Mouse (Mus musculus) heart, adult 2 months (tissue): ENCODE results near the gene Triap1. TPM values are rescaled to one million over a fixed set of nuclear protein-coding genes. Genes with fewer than 3 reads are reported as not detected.

Experiments
- DNase-seq, 2 experiments: peaks; one replicate each; pipeline ENCODE4 v3.0.0; 2021
- H3K27ac ChIP-seq: fragments of 200-600 bp; 2 replicates; pipeline ENCODE4 v1.8.1; 2022
- H3K27me3 ChIP-seq: fragments of 200-500 bp; 2 replicates; pipeline ENCODE4 v1.6.1; 2012; ENCODE audit warnings: mild to moderate bottlenecking, low read length, inconsistent platforms, mixed read lengths; ENCODE audit not compliant: control insufficient read depth, insufficient read depth
- H3K36me3 ChIP-seq: fragments of 200-500 bp; 2 replicates; pipeline ENCODE4 v1.6.1; 2012; ENCODE audit warnings: low read length, inconsistent platforms; ENCODE audit not compliant: control insufficient read depth, insufficient read depth
- H3K4me1 ChIP-seq: fragments of 200-500 bp; 2 replicates; pipeline ENCODE4 v1.6.1; 2011; ENCODE audit warnings: low read length; ENCODE audit not compliant: control insufficient read depth, insufficient read depth
- H3K4me3 ChIP-seq: fragments of 200-600 bp; 2 replicates; pipeline ENCODE4 v1.8.1; 2022
- H3K79me2 ChIP-seq: fragments of 200-500 bp; replicated peaks from 2 replicates; pipeline ENCODE4 v1.6.1; 2012; ENCODE audit warnings: mild to moderate bottlenecking, inconsistent platforms, low read length, moderate library complexity, mixed read lengths; ENCODE audit not compliant: control insufficient read depth, insufficient read depth
- H3K9ac ChIP-seq: fragments of 200-500 bp; 2 replicates; pipeline ENCODE4 v1.6.1; 2012; ENCODE audit warnings: low read depth, mild to moderate bottlenecking, control low read depth, inconsistent platforms, low read length, mixed read lengths
- CTCF ChIP-seq: fragments of 200-600 bp; IDR thresholded peaks from 2 replicates; pipeline ENCODE4 v1.8.1; 2022; ENCODE audit warnings: antibody characterized with exemption, mild to moderate bottlenecking, moderate library complexity
- EP300 ChIP-seq: fragments of 200-500 bp; IDR thresholded peaks from 2 replicates; pipeline ENCODE4 v1.6.1; 2011; ENCODE audit warnings: low read depth, low read length, control low read depth; ENCODE audit not compliant: insufficient read depth
- POLR2A ChIP-seq: fragments of 200-500 bp; IDR thresholded peaks from 2 replicates; pipeline ENCODE4 v1.6.1; 2011; ENCODE audit warnings: mild to moderate bottlenecking, low read depth, low read length, control low read depth; ENCODE audit not compliant: insufficient read depth
- WGBS: fragments of 180-500 bp; shearing (Covaris S2); methylation state at CpG from one replicate; pipeline ENCODE4 v1.1.7; 2018; 5-methylcytosine and 5-hydroxymethylcytosine counted together
- intact Hi-C: fragments of 180-260 bp; cut with DNase I; formaldehyde crosslinking; loops from one replicate; pipeline ENCODE4 v1.15.1; 2025
- polyA plus RNA-seq: library from polyadenylated mRNA; depleted of rRNA; stranded (reverse); fragments of >200 nt; gene quantifications from 2 replicates; pipeline ENCODE4 v1.2.3, GENCODE M21; 2012
- total RNA-seq, 2 experiments: library from RNA; stranded (reverse); gene quantifications; 2 replicates each; pipeline ENCODE4 v1.2.3; 2021

The Triap1 gene
- total and polyA plus RNA-seq, 3 experiments = 13.9 to 24.3 (median 21.8) TPM

DNA sequence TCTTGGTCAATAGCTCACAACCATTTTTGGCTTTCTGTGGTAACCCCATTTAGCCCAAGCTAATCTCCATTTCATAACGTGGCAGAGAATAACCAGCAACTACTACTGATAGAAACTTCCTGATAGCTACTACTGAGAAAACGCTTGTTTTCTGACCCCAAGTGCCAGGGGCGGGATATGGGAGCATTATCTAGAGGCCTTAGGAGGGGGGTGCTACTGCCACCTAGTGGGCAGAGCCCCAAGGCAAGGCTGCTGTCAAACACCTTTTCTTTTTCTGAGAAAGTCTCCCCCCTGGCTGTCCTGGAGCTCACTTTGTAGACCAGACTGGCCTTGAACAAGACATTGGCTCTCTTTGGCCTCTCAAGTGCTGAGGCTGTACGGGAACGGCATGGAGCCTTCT, 6.5 kb downstream of the Triap1 start:
- DNase-seq = peak; percentile 84 to 87
- Histone ChIP-seq H3K36me3 (peaks cover 5% of the 10 kb centered on the region), H3K79me2 (peaks cover 4% of the 10 kb centered on the region), H3K27ac (peak overlapping the region; percentile 93; the same call in 1 of the 2 replicates), H3K4me3 (peak overlapping the region; percentile 90), H3K9ac (0 out of 2 replicates have a peak overlapping the region, but pooled peaks have one; percentile 30), H3K27me3 (no peaks in the 10 kb centered on the region), H3K4me1 (peaks cover 4% of the 10 kb centered on the region)
- TF ChIP-seq CTCF (peak; percentile 97), EP300 (0 out of 2 replicates have a peak, but pooled peaks have one; percentile 56), POLR2A (no peak)
- WGBS = 1% methylated on average over 5 of the region's 5 CpGs
- intact Hi-C loops = loop anchor here (5.0 to 10.0 kb wide), 3 partner anchors 160 to 223 kb away; partner anchors contain the start of gene Rplp0

GRCm38 (mm10) chr5:115348546-115349224, 7.7 kb downstream of the Triap1 start, which contains the start of gene Cox6a1:
Gene Cox6a1 (minus strand): TSS chr5:115348981.
- TF ChIP-seq CTCF (peak; percentile 48), EP300 (no peak), POLR2A (peak; percentile 92)
- Histone ChIP-seq H3K36me3 (peaks cover 5% of the 10 kb centered on the region), H3K9ac (peak within 1 kb of the TSS; percentile 96), H3K79me2 (peaks cover 4% of the 10 kb centered on the region), H3K27ac (peak within 1 kb of the TSS; percentile 93), H3K4me3 (peak within 1 kb of the TSS; percentile 90), H3K4me1 (peaks cover 4% of the 10 kb centered on the region), H3K27me3 (no peaks in the 10 kb centered on the region)
- intact Hi-C loops = loop anchor here (2.0 to 10.0 kb wide), 4 partner anchors 48 to 224 kb away; partner anchors contain the start of genes Dynll1 and Rplp0
- DNase-seq = peak; percentile 98 to 99
- under 1% methylated on average over 74 of the region's 74 CpGs for whole genome bisulfite sequencing

DNA sequence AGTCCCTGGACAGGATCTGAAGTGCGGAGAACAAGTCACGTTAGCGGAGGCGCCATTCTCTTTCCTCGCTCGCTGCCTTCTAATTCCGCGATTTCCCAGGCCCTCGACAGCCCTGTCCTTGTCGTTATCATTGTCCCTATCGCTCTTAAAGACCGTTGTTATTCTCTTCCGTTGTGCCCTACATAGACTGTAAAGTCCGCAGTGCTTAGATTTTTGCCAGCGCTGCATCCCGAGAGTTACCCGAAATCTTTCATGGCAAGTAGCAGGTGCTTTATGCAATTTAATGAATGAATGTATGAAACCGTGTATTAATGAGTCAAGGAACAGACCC, 8.2 kb downstream of the Triap1 start:
- H3K4me1 ChIP-seq = peaks cover 4% of the 10 kb centered on the region
- TF ChIP-seq EP300 (no peak), CTCF (no peak), POLR2A (no peak)
- peaks cover 5% of the 10 kb centered on the region for H3K36me3 ChIP-seq
- H3K9ac ChIP-seq = peak overlapping the region; percentile 77
- H3K27me3 ChIP-seq = no peaks in the 10 kb centered on the region
- peaks cover 4% of the 10 kb centered on the region for H3K79me2 ChIP-seq
- H3K27ac ChIP-seq = peak overlapping the region; percentile 93
- peak overlapping the region; percentile 90 for H3K4me3 ChIP-seq
- under 1% methylated on average over 18 of the region's 18 CpGs for WGBS
- intact Hi-C loops = loop anchor here (2.0 to 10.0 kb wide), 4 partner anchors 48 to 224 kb away; partner anchors contain the start of genes Dynll1 and Rplp0
- no peak for DNase-seq

GRCm38 (mm10) chr5:115351348-115351747, 10.3 kb downstream of the Triap1 start:
- intact Hi-C loops = no loop called here
- peaks cover 4% of the 10 kb centered on the region for H3K4me1 ChIP-seq
- no peaks in the 10 kb centered on the region for H3K27me3 ChIP-seq
- H3K79me2 ChIP-seq = peaks cover 4% of the 10 kb centered on the region
- H3K9ac ChIP-seq = no peak overlapping the region
- H3K27ac ChIP-seq = no peak overlapping the region
- WGBS = 88% methylated on average over 5 of the region's 5 CpGs
- no peak overlapping the region for H3K4me3 ChIP-seq
- TF ChIP-seq EP300 (no peak), POLR2A (no peak), CTCF (0 out of 2 replicates have a peak, but pooled peaks have one; percentile 15)
- DNase-seq = no peak
- peaks cover 5% of the 10 kb centered on the region for H3K36me3 ChIP-seq

DNA sequence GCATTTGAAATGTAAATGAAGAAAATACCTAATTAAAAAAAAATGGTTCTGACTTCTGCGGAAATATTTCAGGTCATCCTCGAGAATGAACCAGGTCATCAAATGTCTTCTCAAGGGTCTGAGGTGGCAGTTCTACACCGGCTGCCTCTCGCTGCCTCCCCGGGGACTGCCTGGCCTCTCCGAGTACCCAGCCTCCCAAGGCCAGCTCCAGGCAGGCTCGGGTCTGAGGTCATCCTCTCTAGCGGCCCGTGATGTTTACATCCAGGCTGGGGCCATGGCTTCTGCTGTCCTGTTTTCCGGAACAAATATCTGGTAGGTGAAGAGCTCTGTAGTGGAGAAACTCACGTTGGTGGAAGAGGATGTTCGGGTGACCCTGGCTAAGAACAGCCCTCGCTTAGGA, 14.0 kb downstream of the Triap1 start:
- H3K27ac ChIP-seq = no peak overlapping the region
- H3K4me1 ChIP-seq = no peaks in the 10 kb centered on the region
- H3K4me3 ChIP-seq = no peak overlapping the region
- TF ChIP-seq EP300 = no peak
- no peak for TF ChIP-seq CTCF
- TF ChIP-seq POLR2A = no peak
- H3K9ac ChIP-seq = no peak overlapping the region
- no peak for DNase-seq
- no peaks in the 10 kb centered on the region for H3K79me2 ChIP-seq
- intact Hi-C loops = no loop called here
- 45% methylated on average over 13 of the region's 13 CpGs for WGBS
- H3K36me3 ChIP-seq = no peaks in the 10 kb centered on the region
- H3K27me3 ChIP-seq = no peaks in the 10 kb centered on the region

GRCm38 (mm10) chr5:115358872-115359271, 17.8 kb downstream of the Triap1 start:
- intact Hi-C loops = loop anchor here (1.0 kb wide), 1 partner anchor 82 kb away; no protein-coding TSS in a partner anchor
- H3K27ac ChIP-seq = no peak overlapping the region
- TF ChIP-seq CTCF (peak; percentile 100; the same call in 1 of the 2 replicates), EP300 (no peak), POLR2A (no peak)
- 3% methylated on average over 12 of the region's 12 CpGs for WGBS
- no peaks in the 10 kb centered on the region for H3K36me3 ChIP-seq
- H3K9ac ChIP-seq = no peak overlapping the region
- no peaks in the 10 kb centered on the region for H3K79me2 ChIP-seq
- DNase-seq = peak; percentile 79 to 91
- H3K4me3 ChIP-seq = no peak overlapping the region
- H3K4me1 ChIP-seq = no peaks in the 10 kb centered on the region
- H3K27me3 ChIP-seq = no peaks in the 10 kb centered on the region
